Mouse (Mus musculus) testis, adult 2 months (tissue): ENCODE measurements at regions not wholly inside any gene's neighbourhood (a gene's known extent, or its start where the extent isn't known, plus 50 kb on each side); places are given as distances from the start of the nearest gene placed in this dataset.

Experiments
- CTCF ChIP-seq: fragments of 200-500 bp; IDR thresholded peaks from 2 replicates; pipeline ENCODE4 v1.5.1; 2012; ENCODE audit warnings: low read depth, mild to moderate bottlenecking, inconsistent platforms, low read length, moderate library complexity; ENCODE audit not compliant: control insufficient read depth, insufficient read depth, insufficient replicate concordance
- POLR2A ChIP-seq: fragments of 200-500 bp; IDR thresholded peaks from 2 replicates; pipeline ENCODE4 v1.6.1; 2012; ENCODE audit warnings: low read depth, mild to moderate bottlenecking, inconsistent platforms, low read length, moderate library complexity; ENCODE audit not compliant: control insufficient read depth

GRCm38 (mm10) chr12:6132451-6132850 is 757.0 kb upstream of the Klhl29 start:
- TF ChIP-seq CTCF (no peak), POLR2A (no peak)
